Mouse (Mus musculus): Measurements from ENCODE around the gene Dhrs7. TPM values are rescaled to one million over a fixed set of nuclear protein-coding genes. Genes with fewer than 3 reads are reported as not detected.

Dhrs7 gene
- polyA plus RNA-seq (2014; fragmentation: Illumina TruSeq; extraction: RNeasy Lipid Tissue Mini Kit (QIAGEN cat#74804); ENCODE audit: insufficient read depth, low read depth, low replicate concordance): 66.5 TPM

GRCm38 (mm10) chr12:72664735-72665337 lies at the start of gene Dhrs7:
TSS of gene Dhrs7 (minus strand) at chr12:72664909.

GRCm38 (mm10) chr12:72649611-72650330 lies 14.9 kb downstream of the Dhrs7 start, which contains the start of gene Gm4756:
TSS of gene Gm4756 (minus strand) at chr12:72649661.

Other genes with a start within 250 kb of the Dhrs7 start
- gene Lrrc9, start 223.0 kb downstream of the Dhrs7 start, polyA plus RNA-seq (2014; fragmentation: Illumina TruSeq; extraction: RNeasy Lipid Tissue Mini Kit (QIAGEN cat#74804); ENCODE audit: insufficient read depth, low read depth, low replicate concordance): 0.14 TPM
- 4.3 TPM for gene Pcnx4, start 128.5 kb downstream of the Dhrs7 start, polyA plus RNA-seq (2014; fragmentation: Illumina TruSeq; extraction: RNeasy Lipid Tissue Mini Kit (QIAGEN cat#74804); ENCODE audit: insufficient read depth, low read depth, low replicate concordance)
- gene Gm4756, start 15.2 kb downstream of the Dhrs7 start, polyA plus RNA-seq (2014; fragmentation: Illumina TruSeq; extraction: RNeasy Lipid Tissue Mini Kit (QIAGEN cat#74804); ENCODE audit: insufficient read depth, low read depth, low replicate concordance): not detected
- 70.4 TPM for gene Ppm1a, start 92.5 kb upstream of the Dhrs7 start, polyA plus RNA-seq (2014; fragmentation: Illumina TruSeq; extraction: RNeasy Lipid Tissue Mini Kit (QIAGEN cat#74804); ENCODE audit: insufficient read depth, low read depth, low replicate concordance)